Mouse (Mus musculus): ENCODE measurements at regions not wholly inside any gene's neighbourhood (a gene's known extent, or its start where the extent isn't known, plus 50 kb on each side); places are given as distances from the start of the nearest gene placed in this dataset.

GRCm38 (mm10) chr2:71661438-71661837, 84.0 kb upstream of the Itga6 start:
- no peak overlapping the region for H3K4me3 ChIP-seq (ENCODE audit: low read depth, low read length)
- no peaks in the 10 kb centered on the region for H3K27me3 ChIP-seq (ENCODE audit: control insufficient read depth, insufficient read depth, low read length)
- no peaks in the 10 kb centered on the region for H3K9me3 ChIP-seq (replicated peaks; ENCODE audit: control insufficient read depth, low read length)
- ATAC-seq (replicated peaks; ENCODE audit: insufficient number of reproducible peaks, low FRiP score, low TSS enrichment, low read depth) (no peak), DNase-seq (ENCODE audit: low spot score) (no peak)
- no peaks in the 10 kb centered on the region for H3K4me1 ChIP-seq (ENCODE audit: control insufficient read depth, insufficient read depth, low read length)
- H3K36me3 ChIP-seq (replicated peaks; ENCODE audit: control insufficient read depth, insufficient read depth, low read depth, low read length): no peaks in the 10 kb centered on the region
- no peak overlapping the region for H3K4me2 ChIP-seq (ENCODE audit: low read depth, low read length)
- no peak overlapping the region for H3K27ac ChIP-seq (replicated peaks; ENCODE audit: low read depth, low read length)
- H3K9ac ChIP-seq (replicated peaks; ENCODE audit: low read length): no peak overlapping the region

- 93% methylated on average over 5 of the region's 5 CpGs for WGBS
- H3K36me3 ChIP-seq (replicated peaks; ENCODE audit: control insufficient read depth, insufficient read depth, low read depth, low read length): no peaks in the 10 kb centered on the region
- H3K4me1 ChIP-seq (ENCODE audit: control insufficient read depth, insufficient read depth, low read length): no peaks in the 10 kb centered on the region
- H3K4me2 ChIP-seq (ENCODE audit: low read depth, low read length): no peak overlapping the region
- no peak overlapping the region for H3K4me3 ChIP-seq (ENCODE audit: low read depth, low read length)
- DNase-seq (ENCODE audit: low spot score) (no peak), ATAC-seq (replicated peaks; ENCODE audit: insufficient number of reproducible peaks, low FRiP score, low TSS enrichment, low read depth) (no peak)
- no peaks in the 10 kb centered on the region for H3K27me3 ChIP-seq (ENCODE audit: control insufficient read depth, insufficient read depth, low read length)
- H3K27ac ChIP-seq (replicated peaks; ENCODE audit: low read depth, low read length): no peak overlapping the region
- no peak overlapping the region for H3K9ac ChIP-seq (replicated peaks; ENCODE audit: low read length)
- no peaks in the 10 kb centered on the region for H3K9me3 ChIP-seq (replicated peaks; ENCODE audit: control insufficient read depth, low read length)
Measured at GRCm38 (mm10) chr2:71661986-71662385, 83.4 kb upstream of the Itga6 start.

GRCm38 (mm10) chr2:71663453-71663852, 82.0 kb upstream of the Itga6 start:
- Histone ChIP-seq H3K9ac (replicated peaks; ENCODE audit: low read length) (no peak overlapping the region), H3K9me3 (replicated peaks; ENCODE audit: control insufficient read depth, low read length) (no peaks in the 10 kb centered on the region), H3K4me2 (ENCODE audit: low read depth, low read length) (no peak overlapping the region), H3K4me3 (ENCODE audit: low read depth, low read length) (no peak overlapping the region), H3K27me3 (ENCODE audit: control insufficient read depth, insufficient read depth, low read length) (no peaks in the 10 kb centered on the region), H3K4me1 (ENCODE audit: control insufficient read depth, insufficient read depth, low read length) (no peaks in the 10 kb centered on the region), H3K36me3 (replicated peaks; ENCODE audit: control insufficient read depth, insufficient read depth, low read depth, low read length) (no peaks in the 10 kb centered on the region), H3K27ac (replicated peaks; ENCODE audit: low read depth, low read length) (no peak overlapping the region)
- ATAC-seq (replicated peaks; ENCODE audit: insufficient number of reproducible peaks, low FRiP score, low TSS enrichment, low read depth) (no peak), DNase-seq (ENCODE audit: low spot score) (no peak)
- 87% methylated on average over 8 of the region's 8 CpGs for WGBS

- H3K4me1 ChIP-seq (ENCODE audit: control insufficient read depth, insufficient read depth, low read length): no peaks in the 10 kb centered on the region
- ATAC-seq (replicated peaks; ENCODE audit: insufficient number of reproducible peaks, low FRiP score, low TSS enrichment, low read depth) (no peak), DNase-seq (ENCODE audit: low spot score) (no peak)
- no peaks in the 10 kb centered on the region for H3K27me3 ChIP-seq (ENCODE audit: control insufficient read depth, insufficient read depth, low read length)
- no peaks in the 10 kb centered on the region for H3K9me3 ChIP-seq (replicated peaks; ENCODE audit: control insufficient read depth, low read length)
- H3K4me3 ChIP-seq (ENCODE audit: low read depth, low read length): no peak overlapping the region
- H3K27ac ChIP-seq (replicated peaks; ENCODE audit: low read depth, low read length): no peak overlapping the region
- no peak overlapping the region for H3K9ac ChIP-seq (replicated peaks; ENCODE audit: low read length)
- H3K4me2 ChIP-seq (ENCODE audit: low read depth, low read length): no peak overlapping the region
- no peaks in the 10 kb centered on the region for H3K36me3 ChIP-seq (replicated peaks; ENCODE audit: control insufficient read depth, insufficient read depth, low read depth, low read length)
- WGBS: 89% methylated on average over 2 of the region's 2 CpGs
Measured at GRCm38 (mm10) chr2:71666927-71667326, 78.5 kb upstream of the Itga6 start.

- no peak for ATAC-seq (replicated peaks; ENCODE audit: insufficient number of reproducible peaks, low FRiP score, low TSS enrichment, low read depth)
Measured at GRCm38 (mm10) chr2:71667746-71668145, 77.7 kb upstream of the Itga6 start.

GRCm38 (mm10) chr2:71670228-71670790, 75.1 kb upstream of the Itga6 start:
- no peak overlapping the region; the same call in 1 of the 2 replicates for H3K4me2 ChIP-seq (ENCODE audit: low read depth, low read length)
- no peak overlapping the region for H3K27ac ChIP-seq (replicated peaks; ENCODE audit: low read depth, low read length)
- ATAC-seq (replicated peaks; ENCODE audit: insufficient number of reproducible peaks, low FRiP score, low TSS enrichment, low read depth) (no peak), DNase-seq (ENCODE audit: low spot score) (no peak)
- no peak overlapping the region for H3K4me3 ChIP-seq (ENCODE audit: low read depth, low read length)
- H3K36me3 ChIP-seq (replicated peaks; ENCODE audit: control insufficient read depth, insufficient read depth, low read depth, low read length): no peaks in the 10 kb centered on the region
- no peaks in the 10 kb centered on the region for H3K27me3 ChIP-seq (ENCODE audit: control insufficient read depth, insufficient read depth, low read length)
- no peaks in the 10 kb centered on the region for H3K9me3 ChIP-seq (replicated peaks; ENCODE audit: control insufficient read depth, low read length)
- 91% methylated on average over 6 of the region's 6 CpGs for WGBS
- H3K4me1 ChIP-seq (ENCODE audit: control insufficient read depth, insufficient read depth, low read length): peaks cover 4% of the 10 kb centered on the region; the same call in 1 of the 2 replicates
- no peak overlapping the region for H3K9ac ChIP-seq (replicated peaks; ENCODE audit: low read length)

More at GRCm38 (mm10) chr2:71667746-71668145, 77.7 kb upstream of the Itga6 start:
- Histone ChIP-seq H3K9me3 (replicated peaks; ENCODE audit: control insufficient read depth, low read length) (no peaks in the 10 kb centered on the region), H3K27ac (replicated peaks; ENCODE audit: low read depth, low read length) (no peak overlapping the region), H3K4me3 (ENCODE audit: low read depth, low read length) (no peak overlapping the region), H3K9ac (replicated peaks; ENCODE audit: low read length) (no peak overlapping the region), H3K4me2 (ENCODE audit: low read depth, low read length) (no peak overlapping the region), H3K36me3 (replicated peaks; ENCODE audit: control insufficient read depth, insufficient read depth, low read depth, low read length) (no peaks in the 10 kb centered on the region), H3K4me1 (ENCODE audit: control insufficient read depth, insufficient read depth, low read length) (no peaks in the 10 kb centered on the region), H3K27me3 (ENCODE audit: control insufficient read depth, insufficient read depth, low read length) (no peaks in the 10 kb centered on the region)
- 90% methylated on average over 3 of the region's 3 CpGs for WGBS
- no peak for DNase-seq (ENCODE audit: low spot score)

GRCm38 (mm10) chr2:71670882-71671281, 74.5 kb upstream of the Itga6 start:
- ATAC-seq (replicated peaks; ENCODE audit: insufficient number of reproducible peaks, low FRiP score, low TSS enrichment, low read depth) (no peak), DNase-seq (ENCODE audit: low spot score) (no peak)
- no peaks in the 10 kb centered on the region for H3K27me3 ChIP-seq (ENCODE audit: control insufficient read depth, insufficient read depth, low read length)
- 85% methylated on average over 4 of the region's 4 CpGs for WGBS
- H3K4me1 ChIP-seq (ENCODE audit: control insufficient read depth, insufficient read depth, low read length): peaks cover 4% of the 10 kb centered on the region; the same call in 1 of the 2 replicates
- no peak overlapping the region for H3K4me3 ChIP-seq (ENCODE audit: low read depth, low read length)
- H3K9me3 ChIP-seq (replicated peaks; ENCODE audit: control insufficient read depth, low read length): no peaks in the 10 kb centered on the region
- H3K9ac ChIP-seq (replicated peaks; ENCODE audit: low read length): no peak overlapping the region
- no peak overlapping the region for H3K27ac ChIP-seq (replicated peaks; ENCODE audit: low read depth, low read length)
- H3K36me3 ChIP-seq (replicated peaks; ENCODE audit: control insufficient read depth, insufficient read depth, low read depth, low read length): no peaks in the 10 kb centered on the region
- no peak overlapping the region for H3K4me2 ChIP-seq (ENCODE audit: low read depth, low read length)

GRCm38 (mm10) chr2:71673087-71673920, 72.1 kb upstream of the Itga6 start:
- Histone ChIP-seq H3K27me3 (ENCODE audit: control insufficient read depth, insufficient read depth, low read length) (no peaks in the 10 kb centered on the region), H3K4me2 (ENCODE audit: low read depth, low read length) (no peak overlapping the region), H3K4me3 (ENCODE audit: low read depth, low read length) (no peak overlapping the region), H3K36me3 (replicated peaks; ENCODE audit: control insufficient read depth, insufficient read depth, low read depth, low read length) (no peaks in the 10 kb centered on the region), H3K4me1 (ENCODE audit: control insufficient read depth, insufficient read depth, low read length) (peaks cover 4% of the 10 kb centered on the region; the same call in 1 of the 2 replicates), H3K27ac (replicated peaks; ENCODE audit: low read depth, low read length) (no peak overlapping the region), H3K9ac (replicated peaks; ENCODE audit: low read length) (no peak overlapping the region; the same call in 1 of the 2 replicates), H3K9me3 (replicated peaks; ENCODE audit: control insufficient read depth, low read length) (no peaks in the 10 kb centered on the region)
- ATAC-seq (replicated peaks; ENCODE audit: insufficient number of reproducible peaks, low FRiP score, low TSS enrichment, low read depth) (peak; percentile 67; the same call in 1 of the 2 replicates), DNase-seq (ENCODE audit: low spot score) (peak; percentile 45)
- WGBS: 33% methylated on average over 18 of the region's 18 CpGs
